Mouse (Mus musculus): ENCODE data around the gene Zc2hc1c. TPM values are rescaled to one million over a fixed set of nuclear protein-coding genes. Genes with fewer than 3 reads are reported as not detected.

Gene Zc2hc1c
- polyA plus RNA-seq, 1 experiment from 2014 or later = 1.7 TPM

GRCm38 (mm10) chr12:85305247-85305892 lies 17.0 kb downstream of the Zc2hc1c start:
- Histone ChIP-seq H3K27me3 (ENCODE audit: insufficient read depth, poor library complexity, severe bottlenecking) (no peaks in the 10 kb centered on the region), H3K4me3 (no peak overlapping the region), H3K4me1 (replicated peaks) (no peaks in the 10 kb centered on the region), H3K27ac (no peak overlapping the region), H3K9me3 (no peaks in the 10 kb centered on the region), H3K36me3 (peaks cover 98% of the 10 kb centered on the region)
- 56% methylated on average over 16 of the region's 16 CpGs for WGBS
- DNase-seq (ENCODE audit: low spot score) = peak; percentile 82

DNA sequence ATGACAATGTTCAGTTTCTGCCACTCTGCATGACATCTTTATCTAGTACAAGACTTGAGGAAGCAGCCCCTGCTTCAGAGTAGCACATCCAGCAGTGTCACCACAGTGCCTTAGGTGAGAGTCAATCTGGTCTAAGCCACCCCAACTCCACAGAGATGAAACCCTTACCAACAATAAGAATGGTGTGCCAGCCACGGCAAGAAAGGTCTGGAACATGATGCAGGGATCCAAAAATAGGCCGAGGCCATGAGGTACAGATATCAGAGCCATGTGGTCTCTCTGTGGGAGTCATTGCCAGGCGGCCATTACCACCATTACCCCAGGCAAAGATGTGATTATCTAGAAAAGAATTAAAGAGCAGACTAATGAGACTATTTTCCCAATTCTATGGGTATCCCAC lies 20.3 kb downstream of the Zc2hc1c start:
- no peaks in the 10 kb centered on the region for H3K9me3 ChIP-seq
- 81% methylated on average over 3 of the region's 3 CpGs for WGBS
- H3K4me3 ChIP-seq = no peak overlapping the region
- H3K36me3 ChIP-seq = peaks cover 99% of the 10 kb centered on the region
- no peaks in the 10 kb centered on the region for H3K27me3 ChIP-seq (ENCODE audit: insufficient read depth, poor library complexity, severe bottlenecking)
- H3K27ac ChIP-seq = no peak overlapping the region
- no peaks in the 10 kb centered on the region for H3K4me1 ChIP-seq (replicated peaks)
- no peak for DNase-seq (ENCODE audit: low spot score)

GRCm38 (mm10) chr12:85330153-85330552 lies 41.8 kb downstream of the Zc2hc1c start:
- Histone ChIP-seq H3K27me3 (ENCODE audit: insufficient read depth, poor library complexity, severe bottlenecking) (no peaks in the 10 kb centered on the region), H3K36me3 (peaks cover 90% of the 10 kb centered on the region), H3K27ac (no peak overlapping the region), H3K4me1 (replicated peaks) (no peaks in the 10 kb centered on the region), H3K4me3 (no peak overlapping the region), H3K9me3 (no peaks in the 10 kb centered on the region)
- 93% methylated on average over 7 of the region's 7 CpGs for WGBS
- DNase-seq (ENCODE audit: low spot score) = no peak

DNA sequence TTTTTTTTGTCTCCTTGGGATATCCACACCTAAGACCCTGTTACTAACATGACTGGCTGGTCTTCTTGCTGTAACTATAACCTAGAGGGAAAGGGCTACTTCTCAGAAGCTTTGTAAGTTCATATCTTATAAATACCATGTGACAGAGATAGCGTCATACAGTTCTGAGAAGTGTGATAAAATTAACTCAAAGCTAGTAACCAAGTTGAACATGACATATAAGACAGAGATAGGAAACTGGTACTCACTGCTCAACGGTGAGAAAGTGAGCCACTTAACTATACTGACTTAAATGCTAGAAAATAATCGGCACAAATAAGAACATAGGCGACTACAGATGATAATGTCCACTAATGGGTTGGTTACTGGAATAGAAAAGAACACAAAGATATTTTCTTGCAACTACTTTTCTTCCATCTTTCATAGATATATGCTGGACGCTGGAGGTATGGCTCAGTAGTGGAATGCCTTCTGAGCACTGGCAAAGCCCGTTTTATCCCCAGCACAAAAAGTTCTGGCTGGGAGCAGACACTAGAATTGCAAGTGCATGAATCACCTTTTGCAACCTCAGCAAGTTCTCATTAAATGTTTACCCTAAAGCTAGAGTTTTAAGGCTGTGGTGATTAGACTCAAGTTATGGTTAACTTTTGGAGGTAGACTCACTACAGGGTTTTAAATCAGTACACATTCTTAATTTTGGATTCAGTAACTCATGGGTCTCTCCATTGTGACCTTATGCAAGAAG lies 49.3 kb downstream of the Zc2hc1c start:
- Histone ChIP-seq H3K36me3 (peaks cover 46% of the 10 kb centered on the region), H3K4me3 (peak overlapping the region; percentile 83), H3K9me3 (no peaks in the 10 kb centered on the region), H3K27ac (no peak overlapping the region), H3K27me3 (ENCODE audit: insufficient read depth, poor library complexity, severe bottlenecking) (no peaks in the 10 kb centered on the region), H3K4me1 (replicated peaks) (peaks cover 31% of the 10 kb centered on the region)
- 89% methylated on average over 6 of the region's 6 CpGs for WGBS
- no peak for DNase-seq (ENCODE audit: low spot score)

DNA sequence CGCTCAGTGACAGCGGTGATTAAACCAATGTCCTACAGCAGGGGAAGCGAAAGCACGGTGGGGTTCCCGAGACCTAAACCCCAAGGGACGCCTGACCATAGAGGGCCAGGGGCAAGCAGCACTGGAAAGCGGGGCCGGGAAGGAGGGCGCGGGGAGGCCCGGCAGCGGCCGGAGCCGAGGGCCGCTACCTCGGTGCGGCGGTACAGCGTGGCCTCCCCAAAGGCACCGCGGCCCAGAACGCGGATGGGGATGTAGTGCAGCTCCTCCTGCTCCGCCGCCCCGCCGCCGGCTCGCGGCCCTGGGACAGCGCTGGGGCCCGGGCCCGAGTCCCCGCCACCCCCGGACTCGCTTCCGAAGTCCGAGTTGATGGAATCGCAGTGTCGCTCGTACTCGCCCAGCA lies 50.4 kb downstream of the Zc2hc1c start:
- Histone ChIP-seq H3K9me3 (no peaks in the 10 kb centered on the region), H3K4me1 (replicated peaks) (peaks cover 31% of the 10 kb centered on the region), H3K27me3 (ENCODE audit: insufficient read depth, poor library complexity, severe bottlenecking) (no peaks in the 10 kb centered on the region), H3K27ac (peak overlapping the region; percentile 97), H3K4me3 (peak overlapping the region; percentile 83), H3K36me3 (peaks cover 44% of the 10 kb centered on the region)
- DNase-seq (ENCODE audit: low spot score) = no peak
- under 1% methylated on average over 42 of the region's 42 CpGs for WGBS

DNA sequence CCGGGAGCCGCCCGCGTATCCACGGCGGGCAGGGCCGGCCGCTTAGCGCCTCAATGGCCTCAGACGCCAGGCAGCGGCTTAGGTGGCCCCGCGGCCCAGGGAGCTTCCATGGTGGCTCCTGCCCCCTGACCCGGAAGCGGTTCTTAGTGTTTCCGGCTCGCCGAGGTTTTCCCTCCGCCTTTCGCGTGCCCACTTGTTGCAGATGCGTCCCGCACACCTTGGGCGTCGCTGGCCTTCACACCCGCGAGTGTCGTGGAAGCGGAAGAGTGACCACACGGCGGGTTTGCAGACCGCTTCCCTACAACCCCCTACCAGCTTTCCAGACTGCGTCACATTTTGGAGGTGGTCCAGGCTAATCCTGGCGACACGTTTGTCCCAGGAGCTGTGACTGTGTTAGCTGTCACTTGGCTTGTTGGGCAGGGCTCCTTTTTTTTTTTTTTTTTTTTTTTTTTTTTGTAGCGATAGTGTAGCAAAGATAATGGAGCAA lies 50.9 kb downstream of the Zc2hc1c start, which contains the start of gene Nek9:
Nek9 (minus strand) TSS at position 120 of the 487 bp plus-strand sequence.
- under 1% methylated on average over 36 of the region's 36 CpGs for WGBS
- Histone ChIP-seq H3K27me3 (ENCODE audit: insufficient read depth, poor library complexity, severe bottlenecking) (no peaks in the 10 kb centered on the region), H3K9me3 (no peaks in the 10 kb centered on the region), H3K36me3 (peaks cover 44% of the 10 kb centered on the region), H3K27ac (peak within 1 kb of the TSS; percentile 97), H3K4me1 (replicated peaks) (peaks cover 31% of the 10 kb centered on the region), H3K4me3 (peak within 1 kb of the TSS; percentile 83)
- peak; percentile 95 for DNase-seq (ENCODE audit: low spot score)

- 45% methylated on average over 4 of the region's 4 CpGs for WGBS
- no peak for DNase-seq (ENCODE audit: low spot score)
- H3K9me3 ChIP-seq = no peaks in the 10 kb centered on the region
- peaks cover 44% of the 10 kb centered on the region for H3K36me3 ChIP-seq
- peak overlapping the region; percentile 83 for H3K4me3 ChIP-seq
- H3K4me1 ChIP-seq (replicated peaks) = peaks cover 31% of the 10 kb centered on the region
- H3K27me3 ChIP-seq (ENCODE audit: insufficient read depth, poor library complexity, severe bottlenecking) = no peaks in the 10 kb centered on the region
- no peak overlapping the region for H3K27ac ChIP-seq
Observed at GRCm38 (mm10) chr12:85339947-85340346, 51.6 kb downstream of the Zc2hc1c start.

DNA sequence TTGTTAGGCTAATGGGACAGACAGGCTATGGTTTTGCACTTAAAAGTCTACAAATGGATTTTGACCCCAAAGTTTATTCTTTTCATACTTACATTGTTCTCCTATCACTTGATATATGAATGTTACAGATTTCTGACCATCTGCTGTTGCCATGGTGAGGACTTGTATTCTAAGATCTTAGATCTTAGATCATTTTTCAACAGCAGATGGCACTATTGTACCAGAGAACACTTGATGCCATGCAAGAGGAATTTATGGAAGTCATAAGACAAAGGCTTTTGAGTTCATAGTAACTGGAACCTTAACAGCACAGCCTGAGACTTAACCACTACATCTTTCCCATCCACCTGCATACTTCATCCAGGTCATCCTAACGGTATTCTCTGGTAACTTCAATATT lies 52.7 kb downstream of the Zc2hc1c start:
- no peak overlapping the region for H3K4me3 ChIP-seq
- no peaks in the 10 kb centered on the region for H3K9me3 ChIP-seq
- H3K27me3 ChIP-seq (ENCODE audit: insufficient read depth, poor library complexity, severe bottlenecking) = no peaks in the 10 kb centered on the region
- WGBS = 63% methylated on average over 1 of the region's 1 CpGs
- no peak overlapping the region; the same call in 1 of the 2 replicates for H3K27ac ChIP-seq
- peaks cover 31% of the 10 kb centered on the region for H3K4me1 ChIP-seq (replicated peaks)
- peaks cover 36% of the 10 kb centered on the region for H3K36me3 ChIP-seq
- no peak for DNase-seq (ENCODE audit: low spot score)

- H3K4me3 ChIP-seq = no peak overlapping the region
- H3K27ac ChIP-seq = no peak overlapping the region
- peaks cover 35% of the 10 kb centered on the region for H3K36me3 ChIP-seq
- no peaks in the 10 kb centered on the region for H3K9me3 ChIP-seq
- H3K27me3 ChIP-seq (ENCODE audit: insufficient read depth, poor library complexity, severe bottlenecking) = no peaks in the 10 kb centered on the region
- DNase-seq (ENCODE audit: low spot score) = no peak
- 70% methylated on average over 4 of the region's 4 CpGs for WGBS
- H3K4me1 ChIP-seq (replicated peaks) = peaks cover 31% of the 10 kb centered on the region
Observed at GRCm38 (mm10) chr12:85342310-85342709, 53.9 kb downstream of the Zc2hc1c start.

- Histone ChIP-seq H3K4me3 (no peak overlapping the region), H3K36me3 (peaks cover 53% of the 10 kb centered on the region), H3K4me1 (replicated peaks) (peaks cover 17% of the 10 kb centered on the region), H3K27ac (no peak overlapping the region), H3K9me3 (no peaks in the 10 kb centered on the region), H3K27me3 (ENCODE audit: insufficient read depth, poor library complexity, severe bottlenecking) (no peaks in the 10 kb centered on the region)
- WGBS = 85% methylated on average over 7 of the region's 7 CpGs
- no peak for DNase-seq (ENCODE audit: low spot score)
Observed at GRCm38 (mm10) chr12:85344252-85344651, 55.9 kb downstream of the Zc2hc1c start.

GRCm38 (mm10) chr12:85345559-85345958 lies 57.2 kb downstream of the Zc2hc1c start:
- H3K27ac ChIP-seq = no peak overlapping the region
- 95% methylated on average over 6 of the region's 6 CpGs for WGBS
- H3K9me3 ChIP-seq = no peaks in the 10 kb centered on the region
- DNase-seq (ENCODE audit: low spot score) = no peak
- peaks cover 8% of the 10 kb centered on the region; the same call in 1 of the 2 replicates for H3K4me1 ChIP-seq (replicated peaks)
- H3K4me3 ChIP-seq = no peak overlapping the region
- H3K27me3 ChIP-seq (ENCODE audit: insufficient read depth, poor library complexity, severe bottlenecking) = no peaks in the 10 kb centered on the region
- H3K36me3 ChIP-seq = peaks cover 64% of the 10 kb centered on the region

GRCm38 (mm10) chr12:85346374-85346773 lies 58.0 kb downstream of the Zc2hc1c start:
- Histone ChIP-seq H3K36me3 (peaks cover 70% of the 10 kb centered on the region), H3K4me1 (replicated peaks) (peaks cover 3% of the 10 kb centered on the region), H3K4me3 (no peak overlapping the region), H3K9me3 (no peaks in the 10 kb centered on the region), H3K27ac (no peak overlapping the region), H3K27me3 (ENCODE audit: insufficient read depth, poor library complexity, severe bottlenecking) (no peaks in the 10 kb centered on the region)
- WGBS = 72% methylated on average over 3 of the region's 3 CpGs
- peak; percentile 23 for DNase-seq (ENCODE audit: low spot score)

GRCm38 (mm10) chr12:85347196-85347595 lies 58.8 kb downstream of the Zc2hc1c start:
- Histone ChIP-seq H3K27ac (no peak overlapping the region), H3K4me3 (no peak overlapping the region), H3K36me3 (peaks cover 71% of the 10 kb centered on the region), H3K27me3 (ENCODE audit: insufficient read depth, poor library complexity, severe bottlenecking) (no peaks in the 10 kb centered on the region), H3K9me3 (no peaks in the 10 kb centered on the region), H3K4me1 (replicated peaks) (no peaks in the 10 kb centered on the region; the same call in 1 of the 2 replicates)
- WGBS = 83% methylated on average over 3 of the region's 3 CpGs
- DNase-seq (ENCODE audit: low spot score) = no peak
